Mouse (Mus musculus): ENCODE measurements around the gene Iqck.

DNA sequence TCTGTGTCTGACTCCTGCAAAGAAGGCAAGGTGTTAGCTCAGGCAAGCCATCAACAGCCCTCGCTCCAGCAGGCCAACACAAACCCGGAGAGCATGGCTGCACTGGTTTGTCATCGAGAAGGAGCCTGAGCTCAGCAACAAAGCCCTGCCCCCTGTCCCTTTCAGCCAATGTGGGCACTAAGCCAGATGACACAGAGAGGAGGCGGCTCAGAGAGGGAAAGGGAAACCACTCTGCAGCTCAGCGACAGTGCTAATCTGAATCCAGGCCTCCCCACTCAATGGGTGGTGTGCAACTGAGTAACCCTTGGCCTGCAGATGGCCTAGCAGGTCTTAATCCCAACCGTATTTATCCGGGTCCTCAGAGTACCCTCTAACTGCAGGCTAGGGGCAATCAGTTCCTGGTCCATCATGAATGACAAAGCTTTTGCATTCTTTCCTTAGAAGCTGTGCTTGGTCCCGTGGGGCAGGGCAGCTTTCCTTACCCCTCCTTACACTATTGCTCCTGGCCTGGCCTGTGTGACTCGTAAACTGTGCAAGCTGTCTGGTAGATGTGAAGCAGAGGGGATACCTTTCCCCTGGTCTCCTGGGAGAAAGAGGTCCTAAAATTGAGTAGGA is 4.8 kb upstream of the Iqck start:
- TF ChIP-seq POLR2A (IDR thresholded peaks at IDR 0.05; ENCODE audit: insufficient read length, low read depth) (no peak), E2F4 (IDR thresholded peaks at IDR 0.05; ENCODE audit: insufficient read depth) (no peak), MAX (IDR thresholded peaks at IDR 0.05; ENCODE audit: low read depth) (no peak), USF1 (IDR thresholded peaks at IDR 0.05; ENCODE audit: low read depth) (no peak), MYOG (IDR thresholded peaks at IDR 0.05; ENCODE audit: control insufficient read depth in 1 of 3, insufficient read depth in 1 of 3, insufficient read length in 2 of 3, low read depth in 2 of 3) (no peak), TCF12 (IDR thresholded peaks at IDR 0.05; ENCODE audit: insufficient read depth, poor library complexity, severe bottlenecking) (no peak), CEBPB (IDR thresholded peaks at IDR 0.05; ENCODE audit: insufficient read depth, poor library complexity, severe bottlenecking) (no peak), POLR2AphosphoS2 (IDR thresholded peaks at IDR 0.05; ENCODE audit: insufficient read length, low read depth) (no peak), REST (IDR thresholded peaks at IDR 0.05; ENCODE audit: insufficient read depth, insufficient read length) (no peak)

Data from myocyte (in vitro differentiated cells).